Mouse (Mus musculus) T-helper 17 cell (primary cell): ENCODE results near the gene 1700018B08Rik.

ENCODE experiments used
- in situ Hi-C, 2 experiments: fragments of 300-600 bp; cut with MboI, MseI; formaldehyde crosslinking; loops; 1 replicate in 1 of 2; 2 replicates in 1 of 2; pipeline ENCODE4 v1.15.1; 2025; ENCODE audit warnings: high pct_unique_total_duplicates in 2 of 2

The 1700018B08Rik gene

DNA sequence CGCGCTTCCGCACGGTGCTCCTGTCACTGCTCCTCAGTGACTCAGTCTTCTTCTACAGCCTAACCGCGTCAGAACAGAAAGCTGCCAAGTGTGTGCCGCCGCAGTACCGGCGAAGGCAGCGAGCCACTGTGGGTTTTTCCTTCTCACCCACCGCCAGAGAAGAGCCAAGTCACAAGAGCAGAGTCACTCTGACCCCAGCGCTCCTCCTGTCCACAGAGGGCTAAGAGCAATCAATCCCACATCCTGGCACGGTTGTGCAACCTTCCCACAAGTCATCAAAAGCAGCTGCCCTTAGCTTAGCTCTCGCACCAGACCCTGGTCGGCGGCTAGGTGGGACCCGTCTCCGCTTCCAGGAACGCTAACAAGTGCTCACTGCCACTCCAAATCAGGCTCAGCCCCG lies 26.2 kb upstream of the 1700018B08Rik start:
- in situ Hi-C loops, result no loop called here

DNA sequence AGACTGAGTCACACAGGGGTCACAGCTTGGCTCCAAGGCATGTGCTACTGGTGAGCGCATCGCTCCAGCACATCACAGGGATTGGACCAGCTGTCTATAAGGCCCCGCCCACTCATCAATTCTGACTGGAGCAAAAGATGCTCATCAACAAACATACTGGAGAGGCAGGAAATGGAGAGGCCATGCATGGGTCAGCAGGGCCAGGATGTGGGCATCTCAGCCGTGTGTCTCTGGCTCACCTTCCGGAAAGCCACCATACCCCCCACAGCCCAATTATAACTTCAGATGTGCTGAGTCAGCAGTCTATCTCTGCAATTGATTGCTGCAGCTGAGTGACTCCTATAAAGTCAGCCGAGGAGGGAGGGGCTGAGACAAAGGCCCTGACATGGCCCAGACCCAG lies 24.2 kb upstream of the 1700018B08Rik start:
- in situ Hi-C loops, result no loop called here

DNA sequence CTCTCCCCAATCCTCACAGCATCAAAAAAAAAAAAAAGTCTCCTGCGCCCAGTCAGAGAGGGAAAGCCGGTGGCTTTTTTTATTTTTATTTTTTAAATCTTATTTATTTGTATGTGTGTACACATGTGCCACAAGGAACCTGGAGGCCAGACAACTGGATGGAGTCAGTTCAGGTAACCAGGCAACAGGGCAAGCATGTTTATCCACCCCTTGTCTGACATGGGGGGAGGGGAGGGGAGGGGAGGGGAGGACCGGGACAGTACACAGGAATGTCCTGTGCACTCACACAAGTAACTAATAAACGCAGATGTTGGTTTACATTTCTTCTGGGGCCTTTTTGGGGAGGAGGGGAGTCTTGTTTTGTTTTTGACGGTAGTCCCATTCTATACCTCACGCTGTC lies 19.6 kb upstream of the 1700018B08Rik start:
- in situ Hi-C loops, result no loop called here

DNA sequence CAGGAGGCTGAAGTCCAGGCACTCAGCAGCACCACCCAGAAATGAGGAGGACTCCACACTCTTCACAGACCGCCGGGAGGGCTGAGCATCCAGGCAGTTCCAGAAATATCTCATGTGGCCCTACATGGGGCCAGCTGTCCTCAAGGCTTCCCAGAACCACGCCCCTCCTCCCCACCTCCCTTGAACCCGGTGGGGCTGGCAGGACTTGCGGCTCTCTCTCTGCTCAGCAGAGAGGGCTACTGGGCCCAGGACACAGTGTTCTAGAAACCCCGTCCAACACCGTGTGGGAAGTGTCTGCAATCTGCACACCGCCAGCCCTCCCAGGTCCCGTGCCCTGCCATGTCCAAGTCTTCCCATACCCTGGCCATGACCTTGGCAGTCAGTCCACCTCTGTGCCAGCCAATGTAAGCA lies 18.8 kb upstream of the 1700018B08Rik start:
- in situ Hi-C loops, result no loop called here

DNA sequence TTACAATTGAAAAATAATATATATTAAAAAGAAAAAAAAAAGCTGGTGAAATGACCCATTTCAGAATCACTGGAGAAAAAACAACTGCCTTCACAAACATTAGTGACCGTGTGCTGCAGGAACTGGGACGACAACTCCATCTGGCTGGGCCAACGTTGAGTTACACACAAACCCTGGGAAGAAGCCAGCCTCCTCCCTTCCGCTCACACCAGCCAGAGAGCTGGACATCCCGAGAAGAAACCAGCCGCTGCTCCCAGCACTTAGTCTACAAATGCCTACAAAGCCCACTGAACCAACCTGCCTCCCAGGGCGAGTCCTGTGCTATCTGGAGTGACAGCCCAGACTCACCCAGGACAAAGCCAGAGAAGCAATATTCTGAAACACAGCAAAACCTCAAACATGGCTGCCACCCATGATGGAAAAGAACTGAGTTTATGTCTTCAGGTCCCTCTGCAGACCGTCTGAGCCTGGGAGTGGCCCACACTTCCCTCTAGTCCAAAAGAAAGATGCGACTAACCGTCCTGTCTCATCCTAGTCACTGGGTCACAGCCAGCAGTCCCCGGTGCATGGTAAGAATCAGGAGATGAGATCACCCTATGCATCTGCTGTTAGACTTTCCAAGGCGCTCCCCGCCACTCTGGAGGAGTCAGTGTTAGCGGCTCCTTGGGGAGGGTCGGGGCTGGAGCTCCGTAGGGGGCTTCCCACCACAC lies 17.7 kb upstream of the 1700018B08Rik start:
- in situ Hi-C loops, result no loop called here

DNA sequence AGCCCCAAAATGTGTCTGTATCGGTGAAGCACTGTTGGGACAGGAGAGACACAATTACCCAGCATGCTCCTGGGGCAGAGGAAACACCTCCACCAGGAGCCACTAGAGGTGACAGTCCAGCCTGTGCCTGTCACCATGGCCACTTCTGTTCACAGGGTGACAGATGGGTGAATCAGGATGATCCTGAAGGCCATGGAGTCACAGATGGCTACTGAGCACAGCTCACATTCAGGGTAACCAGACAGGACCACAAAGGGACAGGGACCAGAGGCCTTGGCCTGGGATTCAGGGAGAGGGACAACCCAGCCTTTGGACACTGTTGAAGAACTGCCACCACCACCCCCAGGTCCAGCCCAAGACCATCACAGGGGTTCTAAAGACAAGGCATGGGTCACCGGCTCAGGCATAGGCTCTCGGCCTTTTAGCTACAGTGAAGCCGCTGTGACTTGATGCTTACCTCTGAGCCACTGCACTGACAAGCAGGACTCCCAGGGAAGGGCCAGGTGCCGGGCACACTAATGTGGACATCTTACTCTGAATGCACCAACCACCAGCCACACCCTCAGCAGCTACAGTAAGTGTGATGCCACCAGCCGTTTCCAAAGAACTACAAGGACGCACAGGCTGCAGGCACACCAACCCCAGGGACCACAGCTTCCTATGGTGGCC lies 16.4 kb upstream of the 1700018B08Rik start:
- in situ Hi-C loops, result no loop called here

DNA sequence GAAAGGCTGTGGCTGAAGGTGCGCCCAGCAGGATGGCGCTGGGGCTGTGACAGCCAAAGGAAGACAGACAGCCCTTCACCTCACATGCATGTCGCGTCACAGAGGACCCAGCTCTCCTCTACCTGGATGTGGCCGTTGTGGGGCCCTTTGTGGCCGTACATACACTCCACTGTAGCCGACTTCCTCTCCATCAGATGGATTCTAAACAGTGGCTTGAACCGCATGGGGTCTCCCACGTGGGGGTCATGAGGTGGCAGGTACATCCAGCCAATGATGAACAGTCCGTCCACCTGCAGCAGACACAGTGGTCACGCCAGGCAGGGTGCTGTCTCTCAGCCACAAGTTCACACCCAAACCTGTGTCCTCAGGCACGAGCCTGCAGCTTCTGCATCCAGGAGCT lies 15.7 kb upstream of the 1700018B08Rik start:
- in situ Hi-C loops, result no loop called here

DNA sequence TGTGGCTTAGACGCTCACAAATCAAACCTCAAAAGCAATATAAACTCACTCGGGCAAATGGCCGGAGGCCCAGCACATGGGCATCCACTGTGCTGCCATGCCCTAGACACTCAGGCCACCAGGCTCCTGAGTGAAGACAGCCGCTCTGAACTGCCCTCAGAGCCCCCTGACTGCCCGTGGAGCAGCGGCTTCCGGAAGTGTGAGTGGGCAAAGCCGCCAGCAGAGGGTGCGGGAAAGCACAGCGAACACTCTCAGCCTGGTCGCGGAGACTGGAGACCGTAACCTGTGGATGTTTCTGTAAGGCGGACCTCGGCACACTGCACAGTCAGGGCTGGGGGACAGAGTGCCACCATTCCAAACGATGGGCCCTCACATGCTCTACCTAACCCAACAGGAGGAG lies 14.4 kb upstream of the 1700018B08Rik start:
- in situ Hi-C loops, result no loop called here

DNA sequence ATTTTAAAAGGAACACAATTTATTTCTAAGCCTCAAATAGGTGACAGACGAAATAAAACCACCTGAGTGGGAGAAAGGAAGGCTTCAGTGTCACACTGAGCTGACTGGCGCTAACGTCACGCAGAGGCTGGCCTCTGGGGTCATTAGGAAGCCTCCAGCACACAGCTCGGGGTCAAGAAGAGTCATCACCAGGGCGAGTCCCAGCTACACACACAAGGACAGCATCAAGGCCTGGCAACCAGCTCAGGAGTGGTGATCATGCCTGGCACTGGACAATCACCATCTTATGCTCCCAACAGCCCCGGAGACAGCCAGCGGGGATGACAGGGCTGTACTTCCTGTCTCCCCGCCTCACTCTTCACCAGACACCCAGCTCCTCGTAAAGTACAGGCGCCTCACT lies 13.6 kb upstream of the 1700018B08Rik start:
- in situ Hi-C loops, result no loop called here

DNA sequence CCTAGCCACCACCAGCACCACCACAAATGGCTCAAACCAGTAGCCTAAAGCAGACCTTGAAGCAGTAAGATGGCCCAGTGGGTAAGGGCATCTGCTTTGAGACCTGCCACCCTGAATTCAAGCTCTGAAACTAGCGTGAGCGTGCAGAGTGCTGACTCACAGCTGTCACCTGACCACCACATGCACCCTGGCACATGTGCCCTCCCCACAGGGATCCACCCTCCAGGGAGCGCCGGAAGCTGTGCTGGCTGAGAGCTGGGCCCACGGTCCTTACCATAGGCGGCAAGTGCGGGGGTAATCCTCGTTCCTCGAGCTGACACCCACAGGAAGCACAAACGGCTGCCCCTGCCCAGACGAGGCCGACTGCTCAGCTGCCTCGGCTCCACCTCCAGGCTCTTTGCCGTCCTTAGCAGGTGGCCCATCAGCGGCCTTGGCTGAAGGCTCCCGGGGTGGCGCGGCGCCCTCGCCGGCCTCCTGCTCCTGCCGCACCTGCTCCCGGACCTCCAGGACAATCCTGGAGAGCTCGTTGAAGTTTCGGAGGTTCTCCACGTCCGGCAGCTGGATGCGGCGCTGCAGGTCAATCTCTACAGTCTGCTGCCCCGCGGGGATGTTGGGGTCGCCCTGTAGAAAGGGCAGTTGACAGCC lies 9.8 kb upstream of the 1700018B08Rik start:
- in situ Hi-C loops, result loop anchor here in 1 of 2 experiments (5.0 kb wide), 1 partner anchor 38 kb away; the partner anchor contains the start of gene Map1lc3b

DNA sequence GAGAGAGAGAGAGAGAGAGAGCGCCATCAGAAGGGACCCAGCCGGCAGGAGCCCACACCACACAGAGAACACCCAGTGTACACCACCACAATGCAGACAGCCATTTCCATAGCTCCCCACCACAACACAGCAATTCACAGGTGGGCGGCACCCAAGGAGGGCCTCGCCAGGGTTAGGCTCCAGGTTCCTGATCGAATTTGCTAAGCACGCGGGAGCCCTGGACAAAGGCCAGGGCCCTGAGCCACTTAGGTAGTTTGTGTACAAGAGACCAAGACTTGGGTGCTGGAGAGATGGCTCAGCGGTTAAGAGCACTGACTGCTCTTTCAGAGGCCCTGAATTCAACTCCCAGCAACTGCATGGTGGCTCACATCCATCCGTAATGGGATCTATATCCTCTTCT lies 8.4 kb upstream of the 1700018B08Rik start:
- in situ Hi-C loops, result loop anchor here in 1 of 2 experiments (5.0 kb wide), 1 partner anchor 40 kb away; the partner anchor contains the start of gene Map1lc3b

DNA sequence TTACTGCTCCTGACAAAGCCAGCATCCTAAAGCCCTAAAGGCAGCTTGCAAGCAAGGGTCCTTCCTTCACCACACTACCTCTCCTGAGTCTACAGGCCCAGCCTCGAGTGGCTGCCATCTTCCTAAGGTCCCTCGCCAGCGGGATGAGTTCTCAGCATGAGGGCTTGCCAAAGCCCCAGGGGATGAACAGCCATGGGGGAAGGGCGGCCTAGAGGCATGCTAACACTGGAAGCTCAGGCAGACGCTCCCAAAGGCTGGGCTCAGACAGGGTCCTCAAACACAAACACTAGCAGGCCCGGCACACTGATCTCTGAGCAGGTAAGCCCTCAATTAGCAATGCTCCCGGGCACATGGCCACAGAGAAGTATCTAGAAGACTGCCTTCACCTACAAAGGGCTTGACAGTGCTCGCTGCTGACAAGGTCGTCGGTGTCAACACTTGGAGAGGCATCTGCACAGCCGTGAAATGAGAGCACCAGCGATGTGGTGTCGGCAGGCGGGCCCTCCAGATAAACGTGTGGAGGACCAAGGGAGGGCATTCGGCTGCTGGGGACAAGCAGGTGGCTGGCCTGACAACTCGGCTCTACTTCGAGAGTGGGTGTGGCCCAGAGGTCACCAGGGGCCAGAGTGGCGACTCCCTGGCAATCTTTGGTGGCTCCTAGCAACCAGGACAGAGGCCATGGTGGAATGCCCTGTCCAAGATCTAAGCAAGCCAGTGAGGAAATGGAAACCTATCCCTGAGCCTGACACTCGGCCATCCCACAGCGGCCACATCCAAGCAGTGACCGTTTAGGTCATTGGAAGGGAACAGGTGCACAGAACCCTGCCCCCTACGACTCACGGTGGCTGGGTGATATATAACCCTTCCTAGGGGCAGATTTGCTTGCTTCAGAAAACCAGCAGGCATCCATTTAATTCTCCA lies 7.2 kb upstream of the 1700018B08Rik start:
- in situ Hi-C loops, result loop anchor here in 1 of 2 experiments (5.0 kb wide), 1 partner anchor 41 kb away; the partner anchor contains the start of gene Map1lc3b

DNA sequence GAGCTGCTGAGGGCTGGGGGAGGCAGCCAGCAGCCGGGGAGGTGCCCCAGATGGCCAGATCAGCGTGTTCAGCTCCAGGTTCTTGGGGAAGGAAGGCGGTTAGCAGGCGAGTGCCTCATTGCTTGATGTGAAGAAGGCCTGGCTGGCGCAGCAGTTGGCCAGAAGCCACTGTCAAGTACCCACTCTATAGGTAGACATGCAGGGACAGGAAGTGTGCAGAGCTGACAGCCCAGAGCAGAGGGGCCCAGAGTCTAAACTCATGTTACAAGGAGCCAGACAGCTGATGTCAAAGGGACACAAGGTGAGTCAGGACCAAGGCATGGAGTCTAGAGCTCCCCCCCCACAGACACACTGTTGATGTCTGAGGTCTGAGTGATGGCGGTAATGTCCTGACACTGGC lies 5.9 kb upstream of the 1700018B08Rik start:
- in situ Hi-C loops, result loop anchor here in 1 of 2 experiments (5.0 kb wide), 1 partner anchor 42 kb away; the partner anchor contains the start of gene Map1lc3b

DNA sequence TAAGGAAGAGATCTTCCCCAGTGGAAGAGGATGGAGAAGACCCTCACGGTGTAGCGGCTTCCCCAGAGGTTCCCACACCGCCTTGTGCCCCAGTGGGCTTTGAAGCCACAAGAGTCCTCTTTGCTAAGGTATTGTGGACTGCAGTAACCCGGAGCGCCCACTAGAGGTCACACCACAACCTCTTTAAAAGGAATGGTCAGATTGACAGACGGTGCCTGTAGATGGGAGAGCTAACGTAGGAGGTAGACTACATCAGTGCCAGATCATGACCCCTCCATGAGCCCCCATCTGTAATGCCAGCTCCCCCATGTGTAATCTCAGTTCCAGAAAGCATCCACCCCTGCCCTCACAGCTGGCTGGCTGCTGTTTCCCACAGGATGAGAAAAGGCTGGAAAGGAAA lies 3.0 kb upstream of the 1700018B08Rik start:
- in situ Hi-C loops, result no loop called here

DNA sequence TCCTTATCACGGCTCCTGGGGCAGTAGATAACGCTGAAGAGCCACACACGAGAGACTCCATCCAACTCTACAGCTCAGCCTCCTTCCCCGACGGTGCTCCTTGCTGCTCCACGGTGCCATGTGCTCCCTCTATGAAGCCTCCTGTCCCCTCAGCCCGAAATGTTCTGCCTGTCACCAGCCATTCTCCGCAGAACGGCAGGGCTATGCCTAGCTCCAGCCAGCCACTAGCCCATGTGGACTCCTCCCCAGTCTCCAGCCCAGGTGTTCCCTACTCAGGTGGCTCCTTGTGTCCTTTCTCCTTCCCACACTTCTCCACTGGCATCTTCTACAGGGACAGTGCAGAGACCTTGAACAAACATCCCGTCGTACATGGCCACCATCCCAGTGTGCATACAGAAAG lies 816 bp upstream of the 1700018B08Rik start:
- in situ Hi-C loops, result loop anchor here in 1 of 2 experiments (5.0 kb wide), 2 partner anchors 62 to 122 kb away; no protein-coding TSS in a partner anchor

DNA sequence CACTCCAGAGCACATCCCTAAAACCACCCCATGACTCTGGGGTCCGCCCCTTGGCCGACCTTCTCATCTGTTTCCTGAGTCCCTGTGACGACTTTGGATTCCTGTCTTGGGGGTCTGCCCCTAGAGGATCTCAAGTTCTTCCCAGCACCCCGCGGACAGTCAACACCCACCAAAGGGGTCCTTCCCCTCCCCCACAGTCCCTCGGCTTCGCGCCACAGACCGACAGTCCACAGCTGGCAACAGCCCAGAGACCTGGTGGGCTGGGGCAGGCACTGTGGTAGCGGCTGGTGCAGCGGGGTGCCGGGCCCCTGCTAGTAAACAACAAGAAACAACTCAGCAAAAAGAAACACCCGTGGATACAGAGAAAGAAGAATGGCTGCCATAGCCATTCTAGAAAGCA lies 1.2 kb downstream of the 1700018B08Rik start:
- in situ Hi-C loops, result loop anchor here in 1 of 2 experiments (5.0 kb wide), 2 partner anchors 64 to 124 kb away; no protein-coding TSS in a partner anchor

DNA sequence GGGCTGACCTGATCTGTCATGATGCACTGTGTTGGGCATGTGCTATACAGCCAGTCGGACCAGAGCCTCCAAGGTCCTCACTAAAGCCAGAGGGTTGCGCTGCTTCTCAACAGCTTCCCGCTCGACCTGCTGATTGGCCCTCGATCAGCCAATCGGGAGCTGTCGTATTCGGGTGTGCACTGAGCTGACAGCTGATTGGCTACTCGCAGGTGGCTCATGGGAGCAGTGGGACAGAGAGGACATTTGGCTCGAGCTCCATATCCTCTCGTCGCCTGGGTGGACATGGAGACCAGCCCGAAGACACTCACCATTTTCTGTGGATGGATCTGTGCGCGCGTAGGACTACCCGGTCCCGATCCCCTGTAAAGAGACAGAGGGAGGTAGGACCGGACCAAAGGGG lies 2.3 kb downstream of the 1700018B08Rik start:
- in situ Hi-C loops, result loop anchor here in 1 of 2 experiments (5.0 kb wide), 2 partner anchors 65 to 125 kb away; no protein-coding TSS in a partner anchor

DNA sequence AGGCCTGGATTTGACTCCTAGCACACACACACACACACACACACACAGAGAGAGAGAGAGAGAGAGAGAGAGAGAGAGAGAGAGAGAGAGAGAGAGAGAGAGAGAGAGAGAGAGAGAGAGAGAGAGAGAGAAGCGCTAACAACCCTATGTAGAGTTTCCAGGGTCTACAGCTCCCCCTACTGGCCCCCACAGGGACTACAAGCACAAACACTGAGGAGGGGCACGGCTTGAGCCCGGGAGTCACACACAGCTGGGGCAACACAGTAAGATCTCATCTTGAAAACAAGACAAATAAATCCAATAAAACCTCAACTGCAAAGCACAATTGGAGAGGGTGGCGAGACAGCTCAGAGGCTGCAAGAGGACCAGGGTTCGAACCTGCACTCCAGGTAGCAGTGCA lies 11.7 kb downstream of the 1700018B08Rik start:
- in situ Hi-C loops, result loop anchor here in 1 of 2 experiments (5.0 kb wide), 1 partner anchor 95 kb away; no protein-coding TSS in a partner anchor

DNA sequence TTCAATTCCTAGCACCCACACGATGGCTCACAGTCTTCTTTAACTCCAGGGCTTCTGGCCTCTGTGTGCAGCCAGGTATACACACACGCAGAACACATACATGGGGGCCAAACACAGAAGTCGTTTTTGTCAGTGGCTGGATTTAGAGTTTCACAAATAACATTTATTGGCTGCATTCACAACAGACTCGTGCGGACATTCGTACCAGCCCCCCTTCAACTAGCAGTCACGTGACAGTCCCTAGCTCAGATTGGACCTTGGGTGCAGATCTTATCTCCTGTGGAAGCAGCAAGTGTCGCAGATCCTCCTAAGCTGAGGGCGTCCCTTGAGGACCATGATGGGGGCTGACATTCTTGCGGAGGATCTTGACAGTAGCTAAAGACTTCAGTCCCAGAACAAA lies 13.5 kb downstream of the 1700018B08Rik start:
- in situ Hi-C loops, result loop anchor here in 1 of 2 experiments (5.0 kb wide), 1 partner anchor 93 kb away; no protein-coding TSS in a partner anchor

DNA sequence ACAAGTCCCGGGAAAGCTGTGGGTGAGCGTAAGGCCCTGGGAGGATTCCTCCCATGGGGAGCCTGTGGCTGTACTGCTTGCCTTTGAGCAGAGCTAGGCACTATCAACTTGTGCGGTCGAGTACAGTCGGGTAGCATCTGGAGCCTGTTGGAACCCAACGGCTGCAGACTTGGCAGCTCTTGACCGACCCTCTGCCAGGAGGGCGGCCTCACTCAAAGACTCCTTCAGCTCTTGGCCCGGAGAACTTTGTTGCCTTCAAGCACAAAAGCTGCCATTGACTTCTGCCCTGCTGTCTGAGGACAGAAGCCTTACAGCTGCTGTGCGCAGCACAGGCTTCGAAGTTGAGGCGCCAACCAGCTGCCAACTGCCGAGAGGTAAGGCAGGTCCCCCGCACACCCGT lies 15.3 kb downstream of the 1700018B08Rik start:
- in situ Hi-C loops, result no loop called here

DNA sequence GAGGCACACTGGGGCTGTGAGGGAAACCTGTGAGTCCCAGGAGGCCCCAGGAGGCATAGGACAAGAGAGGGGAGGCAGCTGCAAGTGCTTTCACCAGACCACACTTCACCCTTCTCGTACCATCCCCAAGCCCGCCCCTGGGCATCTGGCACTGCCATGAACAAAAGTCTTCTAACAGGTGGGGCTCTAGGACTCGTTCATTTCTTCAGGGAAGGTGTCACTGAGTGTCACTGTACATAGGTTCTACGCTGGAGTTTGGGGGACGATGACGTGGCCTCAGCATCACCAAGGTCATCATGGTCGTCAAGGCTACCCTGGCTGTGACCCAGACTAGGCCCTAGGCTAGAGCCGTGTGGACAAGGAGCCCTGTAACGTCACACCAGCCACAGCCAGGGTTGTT lies 16.4 kb downstream of the 1700018B08Rik start:
- in situ Hi-C loops, result no loop called here
